Mouse (Mus musculus): ENCODE measurements around the gene Scgb2b3. TPM values are rescaled to one million over a fixed set of nuclear protein-coding genes. Genes with fewer than 3 reads are reported as not detected.

The Scgb2b3 gene
- polyA plus RNA-seq (2015; fragmentation: Nextera tagmentation; extraction: Ambion mirVana), result not detected in 2 replicates

DNA sequence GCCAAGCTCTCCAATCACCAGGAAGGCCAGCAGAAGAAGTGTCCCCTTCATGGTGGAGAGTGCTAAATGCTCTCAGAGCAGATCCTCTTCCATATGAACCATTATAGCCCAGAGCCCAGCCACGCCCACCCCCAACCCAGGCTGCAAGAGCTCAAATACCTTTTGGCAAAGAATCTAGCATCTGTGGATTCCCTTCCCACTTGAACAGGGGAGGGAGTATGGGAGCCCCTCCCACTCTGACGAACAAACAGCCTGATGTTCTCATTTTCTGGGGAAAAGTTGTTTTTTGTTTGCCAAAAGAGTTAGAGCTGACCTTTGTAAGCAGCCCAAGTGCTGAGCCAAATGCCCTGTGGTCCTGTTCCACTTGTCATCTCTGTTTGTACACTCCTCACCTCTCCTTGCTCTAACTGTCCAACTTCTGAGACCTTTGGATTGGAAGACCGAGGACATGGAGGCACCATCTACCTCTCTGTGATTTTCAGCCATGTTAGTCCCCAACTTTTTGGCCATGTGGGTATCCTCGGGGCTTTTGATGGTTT, at the start of gene Scgb2b3:
Gene Scgb2b3, minus strand, starts transcription at position 51 of the 539 bp plus-strand sequence.
- Histone ChIP-seq H3K27ac (ENCODE audit: low read length) (no peak within 1 kb of the TSS), H3K27me3 (ENCODE audit: control insufficient read depth, insufficient read depth, low read length) (no peaks in the 10 kb centered on the region), H3K36me3 (ENCODE audit: control insufficient read depth, insufficient read depth) (no peaks in the 10 kb centered on the region), H3K9ac (ENCODE audit: low read length) (no peak within 1 kb of the TSS), H3K4me2 (ENCODE audit: low read depth, low read length) (no peak within 1 kb of the TSS), H3K9me3 (replicated peaks; ENCODE audit: control insufficient read depth, low read length) (peaks cover 18% of the 10 kb centered on the region), H3K4me3 (ENCODE audit: low read length) (no peak within 1 kb of the TSS), H3K4me1 (ENCODE audit: control insufficient read depth, insufficient read depth, low read length) (no peaks in the 10 kb centered on the region)
- WGBS, result 50% methylated on average over 4 of the region's 4 CpGs
- ATAC-seq (replicated peaks; ENCODE audit: extremely low read depth, insufficient read depth, low FRiP score), result no peak

DNA sequence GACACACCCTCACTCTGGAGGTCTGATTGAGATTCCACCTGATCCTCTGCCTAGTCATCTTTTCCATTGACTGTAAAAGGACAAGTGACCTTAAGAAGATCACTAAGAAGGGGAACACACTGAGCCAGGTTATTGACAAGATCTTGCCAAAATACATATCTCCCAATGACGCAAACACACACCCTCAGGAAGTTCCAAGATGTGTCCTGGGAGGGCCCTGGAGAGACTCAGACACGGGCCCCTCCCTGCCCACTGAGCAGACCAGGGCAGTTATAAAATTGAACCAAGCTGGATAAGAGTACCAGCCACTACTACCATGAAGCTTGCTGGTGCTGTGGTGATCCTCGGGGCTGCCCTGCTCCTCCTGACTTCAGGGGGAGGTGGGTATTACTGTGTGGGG, 13.4 kb upstream of the Scgb2b3 start, which contains the start of gene Scgb1b3:
Gene Scgb1b3, plus strand, starts transcription at position 301 of the 400 bp plus-strand sequence.
- WGBS, result 47% methylated on average over 3 of the region's 3 CpGs
- Histone ChIP-seq H3K36me3 (ENCODE audit: control insufficient read depth, insufficient read depth) (no peaks in the 10 kb centered on the region), H3K27me3 (ENCODE audit: control insufficient read depth, insufficient read depth, low read length) (no peaks in the 10 kb centered on the region), H3K9ac (ENCODE audit: low read length) (no peak within 1 kb of the TSS), H3K9me3 (replicated peaks; ENCODE audit: control insufficient read depth, low read length) (peaks cover 29% of the 10 kb centered on the region), H3K4me2 (ENCODE audit: low read depth, low read length) (no peak within 1 kb of the TSS), H3K4me1 (ENCODE audit: control insufficient read depth, insufficient read depth, low read length) (no peaks in the 10 kb centered on the region), H3K4me3 (ENCODE audit: low read length) (no peak within 1 kb of the TSS), H3K27ac (ENCODE audit: low read length) (no peak within 1 kb of the TSS)
- ATAC-seq (replicated peaks; ENCODE audit: extremely low read depth, insufficient read depth, low FRiP score), result no peak

Other genes with a start within 250 kb of the Scgb2b3 start
- gene Hpn, start 246.8 kb downstream of the Scgb2b3 start, polyA plus RNA-seq (2015; fragmentation: Nextera tagmentation; extraction: Ambion mirVana), result 2.6 and 3.1 TPM in 2 replicates
- gene Scn1b, start 235.1 kb downstream of the Scgb2b3 start, polyA plus RNA-seq (2015; fragmentation: Nextera tagmentation; extraction: Ambion mirVana), result 2.8 and 3.5 TPM in 2 replicates
- 53.1 and 58.0 TPM in 2 replicates for gene Gramd1a, start 206.2 kb downstream of the Scgb2b3 start, polyA plus RNA-seq (2015; fragmentation: Nextera tagmentation; extraction: Ambion mirVana)
- gene Scgb2b2, start 71.6 kb downstream of the Scgb2b3 start, polyA plus RNA-seq (2015; fragmentation: Nextera tagmentation; extraction: Ambion mirVana), result not detected in 2 replicates
- gene Scgb1b2, start 70.3 kb downstream of the Scgb2b3 start, polyA plus RNA-seq (2015; fragmentation: Nextera tagmentation; extraction: Ambion mirVana), result not detected in 2 replicates
- gene Scgb1b3, start 13.5 kb upstream of the Scgb2b3 start, polyA plus RNA-seq (2015; fragmentation: Nextera tagmentation; extraction: Ambion mirVana), result not detected in 2 replicates

Data from heart, embryonic 16.5 days (tissue).